Mouse (Mus musculus): ENCODE results near the gene Fasn.

GRCm38 (mm10) chr11:120823956-120824786, at the start of gene Fasn:
- TF ChIP-seq CTCF (IDR thresholded peaks at IDR 0.05; ENCODE audit: borderline replicate concordance, insufficient read depth, low read length) (peak; percentile 52; the same call in 1 of the 2 replicates), POLR2A (IDR thresholded peaks at IDR 0.05; ENCODE audit: low read depth, low read length) (peak; percentile 100)

All from embryonic fibroblast, embryonic 13.5 days (primary cell).